ENCODE assay signal across 25 mouse cellular contexts in genomic region chr4:27856086-27856485, GRCm38 (mm10).
A peak's percentile ranks its signal among the peaks of the same experiment; 100 is the strongest.
DNase-seq lines count a peak whose midpoint lies in the region; ATAC-seq lines count a peak whose summit lies in the region.
"Had no signal": no experiment of that assay in that cellular context is flagged by ENCODE, and none has a peak within 500 bp of the region (broad histone marks: within the 10 kb centered on the region; RNA-seq: fewer than 3 reads in every experiment).

No protein-coding gene starts in this region.

- no peaks in the 10 kb centered on the region for H3K4me1 ChIP-seq in forebrain, embryonic 16.5 days (replicated peaks; ENCODE audit: control insufficient read depth, insufficient read depth, low read length)
- H3K4me1 ChIP-seq in forebrain, embryonic 10.5 days: no peaks in the 10 kb centered on the region
- H3K4me1 ChIP-seq: heart, embryonic 10.5 days; heart, embryonic 13.5 days had no signal

- DNase-seq in cerebellum, postnatal 10 days: peak; percentile 48 to 51
- no peak for DNase-seq in cerebellum, adult 11-12 months
- DNase-seq in cerebellum, postnatal 36 days: peak; percentile 6 to 7
- no peak for DNase-seq in cerebellum, adult 18-20 months
- DNase-seq in forebrain, embryonic 10.5 days (ENCODE audit: extremely low spot score, low spot score): no peak
- DNase-seq in brain, adult 2 months (ENCODE audit: low read depth, low spot score): peak; percentile 10
- DNase-seq in spleen, postnatal 4 days (ENCODE audit: low spot score in 2 of 2): no peak
- DNase-seq: adrenal gland, adult 8-10 months; adrenal gland, postnatal 25 days; cerebellum, adult 11 months; cerebellum, adult 9-11 months; gastrocnemius, postnatal 36 days; heart, adult 2 months; heart, postnatal 14 days; heart, postnatal 4 days; kidney, adult 18-20 months; kidney, adult 9 months had no signal

- H3K4me3 ChIP-seq in forebrain, embryonic 16.5 days (replicated peaks; ENCODE audit: low read length): no peak overlapping the region
- H3K4me3 ChIP-seq in forebrain, embryonic 10.5 days: no peak overlapping the region
- H3K4me3 ChIP-seq: heart, adult 2 months; heart, embryonic 10.5 days; heart, embryonic 13.5 days had no signal

- no peak overlapping the region for H3K9ac ChIP-seq in forebrain, embryonic 16.5 days (replicated peaks; ENCODE audit: low read depth, low read length)
- H3K9ac ChIP-seq: heart, embryonic 13.5 days; hindbrain, embryonic 14.5 days had no signal

- no peaks in the 10 kb centered on the region for H3K9me3 ChIP-seq in forebrain, embryonic 16.5 days (ENCODE audit: control insufficient read depth, low read length)
- no peaks in the 10 kb centered on the region for H3K9me3 ChIP-seq in forebrain, embryonic 10.5 days
- H3K9me3 ChIP-seq: heart, embryonic 10.5 days; heart, embryonic 13.5 days had no signal

- no peaks in the 10 kb centered on the region for H3K27me3 ChIP-seq in forebrain, embryonic 16.5 days (replicated peaks; ENCODE audit: control insufficient read depth, insufficient read depth, low read length)
- H3K27me3 ChIP-seq in forebrain, embryonic 10.5 days (ENCODE audit: poor library complexity, severe bottlenecking): no peaks in the 10 kb centered on the region
- H3K27me3 ChIP-seq: heart, embryonic 13.5 days had no signal

- H3K36me3 ChIP-seq in forebrain, embryonic 16.5 days (ENCODE audit: control insufficient read depth, insufficient read depth): no peaks in the 10 kb centered on the region
- H3K36me3 ChIP-seq in forebrain, embryonic 10.5 days (replicated peaks): no peaks in the 10 kb centered on the region
- H3K36me3 ChIP-seq: heart, embryonic 10.5 days; heart, embryonic 13.5 days had no signal

- H3K27ac ChIP-seq in forebrain, embryonic 16.5 days (ENCODE audit: low read length): no peak overlapping the region
- H3K27ac ChIP-seq in forebrain, embryonic 10.5 days: no peak overlapping the region
- H3K27ac ChIP-seq: heart, adult 2 months; heart, embryonic 10.5 days; heart, embryonic 13.5 days; hindbrain, embryonic 14.5 days; hindbrain, postnatal 0 days had no signal

- peak; percentile 70; the same call in 1 of the 2 replicates for ATAC-seq in forebrain, embryonic 16.5 days
- ATAC-seq: activated CD4-positive, CD25-positive, alpha-beta regulatory T cell, adult 4 months; hindbrain, postnatal 0 days; inflammation-experienced regulatory T-cells, adult 6 months; intestine, embryonic 16.5 days had no signal

- 63% methylated on average over 2 of the region's 2 CpGs for WGBS in forebrain, embryonic 16.5 days
- WGBS in forebrain, embryonic 10.5 days: 89% methylated on average over 2 of the region's 2 CpGs

- H3K4me2 ChIP-seq in forebrain, embryonic 16.5 days (ENCODE audit: low read length): no peak overlapping the region
- H3K4me2 ChIP-seq: heart, embryonic 13.5 days; hindbrain, embryonic 14.5 days had no signal

Comparison
In these comparisons a context has a peak if more than half of its experiments do, and no peak if none do; other contexts are left out.
1. DNase-seq: peak in cerebellum, postnatal 10 days (2 of 2), cerebellum, postnatal 36 days (2 of 2) and brain, adult 2 months (single experiment); none in cerebellum, adult 11-12 months (single experiment), cerebellum, adult 18-20 months (0 of 2), forebrain, embryonic 10.5 days (single experiment) and spleen, postnatal 4 days (0 of 2).